Mouse (Mus musculus) left cerebral cortex, adult 8-10 months (tissue): ENCODE measurements around the gene Mafb. TPM values are rescaled to one million over a fixed set of nuclear protein-coding genes. Genes with fewer than 3 reads are reported as not detected.

ENCODE experiments used
- DNase-seq, 2 experiments: peaks; one replicate each; pipeline ENCODE4 v3.0.0; 2022; ENCODE audit warnings: low spot score in 2 of 2
- total RNA-seq, 4 experiments: library from RNA; stranded (reverse); gene quantifications; 2 replicates each; pipeline ENCODE4 v1.2.4; 2022

The Mafb gene
- total RNA-seq, 4 experiments from 2014 or later, result 16.9 to 27.8 (median 21.4) TPM

- no peak for DNase-seq
Measured at GRCm38 (mm10) chr2:160327167-160327566, 39.7 kb downstream of the Mafb start.

GRCm38 (mm10) chr2:160325105-160325644 is 41.7 kb downstream of the Mafb start:
- DNase-seq, result no peak

GRCm38 (mm10) chr2:160321829-160322228 is 45.0 kb downstream of the Mafb start:
- DNase-seq, result no peak

- no peak for DNase-seq
Measured at GRCm38 (mm10) chr2:160318255-160318654, 48.6 kb downstream of the Mafb start.

Other genes with a start within 250 kb of the Mafb start
- under 1 TPM in 2 of 4 experiments, not detected in 2; 0.65 to 0.75 TPM for gene Gm826, start 32.9 kb downstream of the Mafb start, total RNA-seq